Mouse (Mus musculus): ENCODE results near the gene Gpsm3. TPM values are rescaled to one million over a fixed set of nuclear protein-coding genes. Genes with fewer than 3 reads are reported as not detected.

Gpsm3 gene
- polyA plus RNA-seq, 1 experiment from 2014 or later = 19.3 TPM

GRCm38 (mm10) chr17:34635671-34636070, 46.1 kb downstream of the Gpsm3 start:
- H3K9me3 ChIP-seq (ENCODE audit: control insufficient read depth, low read length) = no peaks in the 10 kb centered on the region
- 76% methylated on average over 2 of the region's 2 CpGs for WGBS
- H3K4me2 ChIP-seq (replicated peaks; ENCODE audit: low read depth, low read length) = no peak overlapping the region
- peaks cover 11% of the 10 kb centered on the region for H3K27me3 ChIP-seq (ENCODE audit: control insufficient read depth, insufficient read depth, low read length)
- no peak overlapping the region for H3K9ac ChIP-seq (ENCODE audit: low read depth, low read length)
- peaks cover 21% of the 10 kb centered on the region for H3K4me1 ChIP-seq (ENCODE audit: control insufficient read depth, insufficient read depth, low read length)
- no peak for ATAC-seq (ENCODE audit: low FRiP score, low TSS enrichment)
- no peak overlapping the region for H3K4me3 ChIP-seq (ENCODE audit: low read length)
- no peak overlapping the region for H3K27ac ChIP-seq (ENCODE audit: low read depth, low read length)
- H3K36me3 ChIP-seq (ENCODE audit: control insufficient read depth, insufficient read depth, low read length) = no peaks in the 10 kb centered on the region

GRCm38 (mm10) chr17:34637459-34637858, 47.9 kb downstream of the Gpsm3 start:
- H3K4me1 ChIP-seq (ENCODE audit: control insufficient read depth, insufficient read depth, low read length) = peaks cover 15% of the 10 kb centered on the region; the same call in 1 of the 2 replicates
- WGBS = 67% methylated on average over 3 of the region's 3 CpGs
- H3K27me3 ChIP-seq (ENCODE audit: control insufficient read depth, insufficient read depth, low read length) = no peaks in the 10 kb centered on the region
- H3K9ac ChIP-seq (ENCODE audit: low read depth, low read length) = no peak overlapping the region
- no peaks in the 10 kb centered on the region for H3K36me3 ChIP-seq (ENCODE audit: control insufficient read depth, insufficient read depth, low read length)
- ATAC-seq (ENCODE audit: low FRiP score, low TSS enrichment) = no peak
- no peak overlapping the region for H3K27ac ChIP-seq (ENCODE audit: low read depth, low read length)
- H3K9me3 ChIP-seq (ENCODE audit: control insufficient read depth, low read length) = no peaks in the 10 kb centered on the region
- no peak overlapping the region for H3K4me2 ChIP-seq (replicated peaks; ENCODE audit: low read depth, low read length)
- no peak overlapping the region for H3K4me3 ChIP-seq (ENCODE audit: low read length)

- no peak overlapping the region for H3K4me3 ChIP-seq (ENCODE audit: low read length)
- ATAC-seq (ENCODE audit: low FRiP score, low TSS enrichment) = no peak
- H3K4me2 ChIP-seq (replicated peaks; ENCODE audit: low read depth, low read length) = no peak overlapping the region
- H3K27ac ChIP-seq (ENCODE audit: low read depth, low read length) = no peak overlapping the region
- H3K9ac ChIP-seq (ENCODE audit: low read depth, low read length) = no peak overlapping the region
- WGBS = 73% methylated on average over 7 of the region's 7 CpGs
- no peaks in the 10 kb centered on the region for H3K36me3 ChIP-seq (ENCODE audit: control insufficient read depth, insufficient read depth, low read length)
- H3K9me3 ChIP-seq (ENCODE audit: control insufficient read depth, low read length) = no peaks in the 10 kb centered on the region
- no peaks in the 10 kb centered on the region for H3K27me3 ChIP-seq (ENCODE audit: control insufficient read depth, insufficient read depth, low read length)
- H3K4me1 ChIP-seq (ENCODE audit: control insufficient read depth, insufficient read depth, low read length) = peaks cover 15% of the 10 kb centered on the region; the same call in 1 of the 2 replicates
Measured at GRCm38 (mm10) chr17:34639461-34640255, 50.1 kb downstream of the Gpsm3 start.

- 0 out of 2 replicates have a peak, but pooled peaks have one; percentile 33 for ATAC-seq (ENCODE audit: low FRiP score, low TSS enrichment)
- Histone ChIP-seq H3K4me2 (replicated peaks; ENCODE audit: low read depth, low read length) (peak overlapping the region; percentile 22), H3K4me3 (ENCODE audit: low read length) (no peak overlapping the region), H3K9me3 (ENCODE audit: control insufficient read depth, low read length) (no peaks in the 10 kb centered on the region), H3K27ac (ENCODE audit: low read depth, low read length) (peak overlapping the region; percentile 73; the same call in 1 of the 2 replicates), H3K27me3 (ENCODE audit: control insufficient read depth, insufficient read depth, low read length) (no peaks in the 10 kb centered on the region), H3K36me3 (ENCODE audit: control insufficient read depth, insufficient read depth, low read length) (0 out of 2 replicates have a peak, but pooled peaks cover 4% of the 10 kb centered on the region), H3K9ac (ENCODE audit: low read depth, low read length) (peak overlapping the region; percentile 28; the same call in 1 of the 2 replicates), H3K4me1 (ENCODE audit: control insufficient read depth, insufficient read depth, low read length) (peaks cover 15% of the 10 kb centered on the region; the same call in 1 of the 2 replicates)
- WGBS = 13% methylated on average over 11 of the region's 11 CpGs
Measured at GRCm38 (mm10) chr17:34640778-34641601, 51.4 kb downstream of the Gpsm3 start.

Other genes with a start within 250 kb of the Gpsm3 start
- gene Btnl2, start 235.0 kb upstream of the Gpsm3 start, polyA plus RNA-seq (2014; fragmentation: Nextera tagmentation; extraction: Ambion mirVana) = 0.14 TPM in 1 of 2 replicates, not detected in the other
- not detected in 2 replicates for gene Btnl1, start 212.7 kb upstream of the Gpsm3 start, polyA plus RNA-seq (2014; fragmentation: Nextera tagmentation; extraction: Ambion mirVana)
- gene BC051142, start 191.0 kb upstream of the Gpsm3 start, polyA plus RNA-seq (2014; fragmentation: Nextera tagmentation; extraction: Ambion mirVana) = 0.74 and 1.9 TPM in 2 replicates
- gene Btnl4, start 112.5 kb upstream of the Gpsm3 start, polyA plus RNA-seq (2014; fragmentation: Nextera tagmentation; extraction: Ambion mirVana) = not detected in 2 replicates
- not detected in 2 replicates for gene Btnl6, start 72.5 kb upstream of the Gpsm3 start, polyA plus RNA-seq (2014; fragmentation: Nextera tagmentation; extraction: Ambion mirVana)
- gene Notch4, start 25.5 kb upstream of the Gpsm3 start, polyA plus RNA-seq (2014; fragmentation: Nextera tagmentation; extraction: Ambion mirVana) = 9.7 and 11.2 TPM in 2 replicates
- 17.8 and 20.9 TPM in 2 replicates for gene Pbx2, start 1.5 kb downstream of the Gpsm3 start, polyA plus RNA-seq (2014; fragmentation: Nextera tagmentation; extraction: Ambion mirVana)
- 5.8 and 6.6 TPM in 2 replicates for gene Ager, start 8.1 kb downstream of the Gpsm3 start, polyA plus RNA-seq (2014; fragmentation: Nextera tagmentation; extraction: Ambion mirVana)
- gene Rnf5, start 13.9 kb downstream of the Gpsm3 start, polyA plus RNA-seq (2014; fragmentation: Nextera tagmentation; extraction: Ambion mirVana) = 118 and 139 TPM in 2 replicates
- 61.7 and 75.3 TPM in 2 replicates for gene Agpat1, start 14.5 kb downstream of the Gpsm3 start, polyA plus RNA-seq (2014; fragmentation: Nextera tagmentation; extraction: Ambion mirVana)
- 3.2 and 3.6 TPM in 2 replicates for gene Egfl8, start 26.2 kb downstream of the Gpsm3 start, polyA plus RNA-seq (2014; fragmentation: Nextera tagmentation; extraction: Ambion mirVana)
- 33.5 and 39.1 TPM in 2 replicates for gene Ppt2, start 38.7 kb downstream of the Gpsm3 start, polyA plus RNA-seq (2014; fragmentation: Nextera tagmentation; extraction: Ambion mirVana)
- 0.16 and 0.18 TPM in 2 replicates for gene Prrt1, start 39.7 kb downstream of the Gpsm3 start, polyA plus RNA-seq (2014; fragmentation: Nextera tagmentation; extraction: Ambion mirVana)
- 14.8 and 16.5 TPM in 2 replicates for gene Fkbpl, start 55.0 kb downstream of the Gpsm3 start, polyA plus RNA-seq (2014; fragmentation: Nextera tagmentation; extraction: Ambion mirVana)
- gene Atf6b, start 57.3 kb downstream of the Gpsm3 start, polyA plus RNA-seq (2014; fragmentation: Nextera tagmentation; extraction: Ambion mirVana) = 54.6 and 61.7 TPM in 2 replicates
- 0.15 and 0.26 TPM in 2 replicates for gene Tnxb, start 80.7 kb downstream of the Gpsm3 start, polyA plus RNA-seq (2014; fragmentation: Nextera tagmentation; extraction: Ambion mirVana)
- not detected in 2 replicates for gene C4b, start 154.1 kb downstream of the Gpsm3 start, polyA plus RNA-seq (2014; fragmentation: Nextera tagmentation; extraction: Ambion mirVana)
- not detected in 2 replicates for gene Cyp21a1, start 214.8 kb downstream of the Gpsm3 start, polyA plus RNA-seq (2014; fragmentation: Nextera tagmentation; extraction: Ambion mirVana)
- 25.2 and 28.7 TPM in 2 replicates for gene Stk19, start 247.1 kb downstream of the Gpsm3 start, polyA plus RNA-seq (2014; fragmentation: Nextera tagmentation; extraction: Ambion mirVana)
- 55.7 and 66.4 TPM in 2 replicates for gene Dxo, start 247.2 kb downstream of the Gpsm3 start, polyA plus RNA-seq (2014; fragmentation: Nextera tagmentation; extraction: Ambion mirVana)